Mouse (Mus musculus) cerebellum, adult 2 months (tissue): Measurements from ENCODE around the gene Cilp.

Experiments used
- CTCF ChIP-seq: fragments of 200-500 bp; IDR thresholded peaks from 2 replicates; pipeline ENCODE4 v1.5.1; 2011; ENCODE audit warnings: low read depth, mild to moderate bottlenecking, control low read depth, low read length, moderate library complexity, borderline replicate concordance; ENCODE audit not compliant: insufficient read depth
- POLR2A ChIP-seq: fragments of 200-500 bp; IDR thresholded peaks from 2 replicates; pipeline ENCODE4 v1.6.1; 2011; ENCODE audit warnings: low read length, control low read depth, borderline replicate concordance; ENCODE audit not compliant: insufficient read depth

GRCm38 (mm10) chr9:65312669-65313357 is 47.8 kb downstream of the Cilp start:
- TF ChIP-seq CTCF (no peak), POLR2A (no peak)
